Mouse (Mus musculus) kidney, adult 11 months (tissue): ENCODE data around the gene Stx19.

Source experiments
- DNase-seq: peaks from one replicate; pipeline ENCODE4 v3.0.0; 2022

Stx19 gene

GRCm38 (mm10) chr16:62852464-62853252, 38.2 kb downstream of the Stx19 start:
- no peak for DNase-seq

GRCm38 (mm10) chr16:62853611-62854126, 39.2 kb downstream of the Stx19 start:
- no peak for DNase-seq

- peak; percentile 40 for DNase-seq
Measured at GRCm38 (mm10) chr16:62854191-62855068, 40.0 kb downstream of the Stx19 start, which contains the start of gene Pros1. Pros1 (plus strand) TSS chr16:62854307.

GRCm38 (mm10) chr16:62855385-62855784, 40.9 kb downstream of the Stx19 start:
- DNase-seq: no peak

- DNase-seq: no peak
Measured at GRCm38 (mm10) chr16:62856273-62856672, 41.8 kb downstream of the Stx19 start.

- DNase-seq: no peak
Measured at GRCm38 (mm10) chr16:62857498-62857897, 43.0 kb downstream of the Stx19 start.

GRCm38 (mm10) chr16:62858018-62858417, 43.5 kb downstream of the Stx19 start:
- DNase-seq: no peak

- DNase-seq: no peak
Measured at GRCm38 (mm10) chr16:62860140-62860539, 45.7 kb downstream of the Stx19 start.

- DNase-seq: no peak
Measured at GRCm38 (mm10) chr16:62861455-62861854, 47.0 kb downstream of the Stx19 start.

GRCm38 (mm10) chr16:62872688-62873117, 58.2 kb downstream of the Stx19 start:
- no peak for DNase-seq

GRCm38 (mm10) chr16:62873180-62873579, 58.7 kb downstream of the Stx19 start:
- no peak for DNase-seq
